Mouse (Mus musculus): ENCODE results near the gene Ano10.

DNA sequence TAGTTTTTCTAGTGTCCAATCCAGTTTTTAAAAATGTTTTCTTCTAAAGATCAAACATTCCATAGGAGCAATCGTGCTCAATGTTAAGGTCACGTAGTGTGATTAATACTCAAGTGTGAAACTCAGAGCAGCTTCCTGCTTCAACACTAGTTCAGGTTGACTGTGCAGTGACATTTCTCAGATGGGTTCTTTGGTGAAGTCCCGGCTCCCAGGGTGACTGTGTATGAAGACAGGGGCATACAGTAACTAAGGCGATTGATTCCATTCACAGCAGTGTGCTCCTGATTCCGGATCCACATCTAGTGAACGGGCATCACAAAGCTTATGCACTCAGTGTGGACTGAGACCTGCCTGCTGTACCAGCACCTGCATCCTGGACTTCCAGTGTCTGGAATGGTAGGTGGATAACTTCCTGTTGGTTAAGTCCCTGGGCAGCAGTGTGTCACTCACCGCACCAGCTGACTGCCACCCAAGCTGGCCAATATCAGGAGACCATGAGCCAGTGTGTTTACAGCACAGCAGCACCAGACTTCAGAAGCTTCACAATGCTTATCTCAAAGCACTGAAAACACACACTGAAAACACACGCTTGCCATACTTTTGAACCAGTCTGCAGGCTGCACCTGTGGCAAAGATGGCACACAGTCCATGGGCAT lies 60.8 kb downstream of the Ano10 start:
- TF ChIP-seq FLI1 (IDR thresholded peaks at IDR 0.05; ENCODE audit: low read length) (no peak), GATA1 (IDR thresholded peaks at IDR 0.05; ENCODE audit: borderline replicate concordance, low read length) (no peak)

All from megakaryocyte, embryonic 14.5 days (primary cell).